9 mouse cellular contexts compared by ENCODE assay signal in the genomic region with DNA sequence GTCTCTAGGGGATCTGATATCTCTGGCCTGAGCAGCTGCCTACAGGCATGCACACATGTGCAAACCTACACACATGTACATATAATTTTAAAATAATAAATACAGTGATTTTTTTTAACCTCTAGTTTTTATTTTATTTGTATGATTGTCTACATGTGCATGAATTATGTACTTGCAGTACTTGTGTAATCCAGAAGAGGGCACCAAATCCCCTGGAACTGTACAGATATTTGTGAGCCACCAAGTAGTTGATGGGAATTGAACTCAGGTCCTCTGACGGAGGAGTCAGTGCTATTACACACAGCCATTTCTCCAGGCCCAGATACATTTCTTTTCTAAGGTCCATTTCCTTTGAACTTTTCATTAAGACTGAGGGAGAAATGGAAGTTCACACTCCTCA. TPM values are rescaled to one million over a fixed set of nuclear protein-coding genes. Genes with fewer than 3 reads are reported as not detected.
DNase-seq lines count a peak whose midpoint lies in the region; TF ChIP-seq lines count a peak whose summit lies in the region.
"Had no signal": no experiment of that assay in that cellular context is flagged by ENCODE, and none has a peak within 500 bp of the region (broad histone marks: within the 10 kb centered on the region; RNA-seq: fewer than 3 reads in every experiment).

No protein-coding gene starts in this region.

- no peak overlapping the region for H3K9ac ChIP-seq in CH12.LX (ENCODE audit: insufficient read depth, low read depth)

- DNase-seq in cerebellum, adult 9-10 months, result peak; percentile 16
- DNase-seq in cerebellum, adult 11 months, result no peak
- no peak for DNase-seq in layer of hippocampus, adult 2 months (ENCODE audit: low spot score in 2 of 2)
- no peak for DNase-seq in layer of hippocampus, postnatal 36 days
- peak; percentile 30 for DNase-seq in CH12.LX (ENCODE audit: extremely low read depth)
- no peak for DNase-seq in layer of hippocampus, postnatal 25 days (ENCODE audit: extremely low spot score in 1 of 2, low spot score in 1 of 2)
- no peak for DNase-seq in heart, adult 8-10 months (ENCODE audit: low spot score)

- H3K79me2 ChIP-seq in CH12.LX (replicated peaks; ENCODE audit: control insufficient read depth, extremely low read depth, insufficient read depth, poor library complexity, severe bottlenecking), result no peaks in the 10 kb centered on the region

- H3K4me2 ChIP-seq in CH12.LX (ENCODE audit: insufficient read depth, low read depth, poor library complexity, severe bottlenecking), result no peak overlapping the region

- dilution Hi-C loops in CH12.LX (cut with MboI; ENCODE audit: extremely low pct_ligation_motif_present, extremely low pct_unique_long_range_greater_than_20kb, low sequenced_read_pairs), result no loop called here

- no peaks in the 10 kb centered on the region for H3K27me3 ChIP-seq in CH12.LX (replicated peaks)

- no peaks in the 10 kb centered on the region for H3K4me1 ChIP-seq in CH12.LX (ENCODE audit: control insufficient read depth in 1 of 2, insufficient read depth in 2 of 2)
- H3K4me1 ChIP-seq in cortical plate, adult 2 months (ENCODE audit: control insufficient read depth, insufficient read depth, low read length), result no peaks in the 10 kb centered on the region

- H3K36me3 ChIP-seq in CH12.LX (replicated peaks in 1 of 2; ENCODE audit: control insufficient read depth in 1 of 2, insufficient read depth in 1 of 2, low read length in 1 of 2), result no peaks in the 10 kb centered on the region

- peak; percentile 66 for TF ChIP-seq RAD21 in CH12.LX (IDR thresholded peaks at IDR 0.05; ENCODE audit: low read depth, low read length)

- no peaks in the 10 kb centered on the region for H3K9me3 ChIP-seq in CH12.LX (replicated peaks; ENCODE audit: low read length)

- TF ChIP-seq CTCF in layer of hippocampus, adult 2 months (conservative IDR thresholded peaks at IDR 0.05), result peak; percentile 84
- TF ChIP-seq CTCF in CH12.LX (conservative IDR thresholded peaks at IDR 0.05 in 1 of 2, IDR thresholded peaks at IDR 0.05 in 1 of 2; ENCODE audit: low read depth in 2 of 2, low read length in 2 of 2), result peak; percentile 65 to 68
- peak; percentile 27; the same call in 1 of the 2 replicates for TF ChIP-seq CTCF in cortical plate, adult 2 months (IDR thresholded peaks at IDR 0.05; ENCODE audit: extremely low read depth, insufficient read depth, low read length)

- in situ Hi-C loops in CH12.LX (cut with MboI; ENCODE audit: low pct_ligation_motif_present, low pct_unique_long_range_greater_than_20kb, low sequenced_read_pairs), result loop anchor here (10.0 kb wide), 1 partner anchor 241 kb away; no protein-coding TSS in a partner anchor

- TF ChIP-seq EP300 in CH12.LX (IDR thresholded peaks at IDR 0.05; ENCODE audit: low read length), result no peak

- TF ChIP-seq POLR2A in CH12.LX (IDR thresholded peaks at IDR 0.05; ENCODE audit: low read depth, low read length), result no peak
- TF ChIP-seq POLR2A in cortical plate, adult 2 months (IDR thresholded peaks at IDR 0.05; ENCODE audit: extremely low read depth, insufficient read depth, low read length), result no peak

- no peak overlapping the region for H3K4me3 ChIP-seq in layer of hippocampus, adult 2 months
- no peak overlapping the region for H3K4me3 ChIP-seq in CH12.LX (replicated peaks in 1 of 3; ENCODE audit: low read depth in 2 of 3, low read length in 2 of 3, poor library complexity in 1 of 3)
- no peak overlapping the region for H3K4me3 ChIP-seq in cortical plate, adult 2 months (ENCODE audit: insufficient read depth, low read length)

- no peak overlapping the region for H3K27ac ChIP-seq in layer of hippocampus, adult 2 months
- no peak overlapping the region for H3K27ac ChIP-seq in CH12.LX (ENCODE audit: insufficient read depth, low read depth)
- no peak overlapping the region for H3K27ac ChIP-seq in cortical plate, adult 2 months (ENCODE audit: insufficient read depth, low read length)

TF ChIP-seq in CH12.LX, 34 proteins besides CTCF, POLR2A, EP300 and RAD21:
- TF ChIP-seq RCOR1 (conservative IDR thresholded peaks at IDR 0.05; ENCODE audit: low read depth, low read length) (no peak), SMC3 (IDR thresholded peaks at IDR 0.05; ENCODE audit: low read depth, low read length) (peak; percentile 47)

RNA-seq across cellular contexts. Expression of gene Htr5a, which starts 12.3 kb away (rescaled TPM):
- total RNA-seq in layer of hippocampus, adult 2 months (2021), result 1 to 10 TPM; 7.9 to 8.1 TPM
- total RNA-seq in layer of hippocampus, postnatal 36 days (2021), result 1 to 10 TPM; 7.2 to 7.9 TPM
- total RNA-seq in CH12.LX (2012; rRNA removed), result not detected in 2 replicates
- total RNA-seq in CH12.LX (2014; rRNA removed), result not detected in 2 replicates
- not detected in 2 replicates for polyA plus RNA-seq in CH12.LX (2012; ENCODE audit: insufficient read length, low read depth)
- 8.7 and 9.9 TPM in 2 replicates for polyA plus RNA-seq in cortical plate, adult 2 months (2012; rRNA removed)
- 1 to 10 TPM; 6.9 to 7.6 TPM for total RNA-seq in layer of hippocampus, postnatal 25 days (2021)
- total RNA-seq in heart, adult 8-10 months (2022), result not detected
- total RNA-seq: gastrocnemius, postnatal 4 days had no signal

Comparison
In these comparisons a context has a peak if more than half of its experiments do, and no peak if none do; other contexts are left out.
1. DNase-seq: peak in cerebellum, adult 9-10 months (single experiment) and CH12.LX (single experiment); none in cerebellum, adult 11 months (single experiment), layer of hippocampus, adult 2 months (0 of 2), layer of hippocampus, postnatal 36 days (0 of 2), layer of hippocampus, postnatal 25 days (0 of 2) and heart, adult 8-10 months (single experiment).
2. CTCF ChIP-seq: peak in every context shown above with its lines; median percentile 84 in layer of hippocampus, adult 2 months; 66 in CH12.LX; 27 in cortical plate, adult 2 months.
3. RNA of gene Htr5a, which starts 12.3 kb away (total RNA-seq): 7.9 to 8.1 TPM in layer of hippocampus, adult 2 months, 7.2 to 7.9 TPM in layer of hippocampus, postnatal 36 days and 6.9 to 7.6 TPM in layer of hippocampus, postnatal 25 days; not detected in CH12.LX and not detected in heart, adult 8-10 months; every median in the first group is over 4 times any median in the second.